Mouse (Mus musculus): Measurements from ENCODE around the gene Gm49373. TPM values are rescaled to one million over a fixed set of nuclear protein-coding genes. Genes with fewer than 3 reads are reported as not detected.

Gm49373 gene
- polyA plus RNA-seq, 1 experiment: 0.67 TPM

GRCm38 (mm10) chr9:21090972-21091706 is 18.2 kb upstream of the Gm49373 start:
- TF ChIP-seq GATA1 (IDR thresholded peaks at IDR 0.05; ENCODE audit: low read length): no peak

GRCm38 (mm10) chr9:21090537-21090936 is 17.6 kb upstream of the Gm49373 start:
- no peak for TF ChIP-seq GATA1 (IDR thresholded peaks at IDR 0.05; ENCODE audit: low read length)

- no peak for TF ChIP-seq GATA1 (IDR thresholded peaks at IDR 0.05; ENCODE audit: low read length)
These were observed 10.4 kb upstream of the Gm49373 start for GRCm38 (mm10) chr9:21083324-21083723.

GRCm38 (mm10) chr9:21081127-21081526 is 8.2 kb upstream of the Gm49373 start:
- TF ChIP-seq GATA1 (IDR thresholded peaks at IDR 0.05; ENCODE audit: low read length): no peak

DNA sequence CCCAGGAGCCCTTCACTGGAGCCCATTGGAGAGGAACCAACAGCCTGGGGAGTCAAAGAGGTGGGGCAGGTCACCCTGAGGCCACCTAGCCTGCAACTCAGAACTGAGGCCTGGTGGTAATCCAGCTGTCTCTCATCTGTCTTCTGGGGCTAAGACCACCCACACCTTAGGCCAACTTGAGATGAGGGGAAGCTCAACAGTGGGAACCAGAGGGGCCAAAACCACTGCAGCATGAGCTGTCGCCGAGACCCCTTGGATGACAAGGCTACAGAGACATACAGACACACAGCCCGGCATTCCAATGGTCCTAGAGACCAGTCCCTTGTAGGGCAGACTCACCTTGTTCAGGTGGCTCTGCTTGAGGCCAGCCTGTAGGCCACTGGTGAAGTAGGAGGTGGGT is 2.7 kb upstream of the Gm49373 start:
- TF ChIP-seq GATA1 (IDR thresholded peaks at IDR 0.05; ENCODE audit: low read length): no peak

- TF ChIP-seq GATA1 (IDR thresholded peaks at IDR 0.05; ENCODE audit: low read length): no peak
These were observed 1.3 kb upstream of the Gm49373 start for GRCm38 (mm10) chr9:21074173-21074572.

- no peak for TF ChIP-seq GATA1 (IDR thresholded peaks at IDR 0.05; ENCODE audit: low read length)
These were observed 255 bp downstream of the Gm49373 start for GRCm38 (mm10) chr9:21072641-21073040.

DNA sequence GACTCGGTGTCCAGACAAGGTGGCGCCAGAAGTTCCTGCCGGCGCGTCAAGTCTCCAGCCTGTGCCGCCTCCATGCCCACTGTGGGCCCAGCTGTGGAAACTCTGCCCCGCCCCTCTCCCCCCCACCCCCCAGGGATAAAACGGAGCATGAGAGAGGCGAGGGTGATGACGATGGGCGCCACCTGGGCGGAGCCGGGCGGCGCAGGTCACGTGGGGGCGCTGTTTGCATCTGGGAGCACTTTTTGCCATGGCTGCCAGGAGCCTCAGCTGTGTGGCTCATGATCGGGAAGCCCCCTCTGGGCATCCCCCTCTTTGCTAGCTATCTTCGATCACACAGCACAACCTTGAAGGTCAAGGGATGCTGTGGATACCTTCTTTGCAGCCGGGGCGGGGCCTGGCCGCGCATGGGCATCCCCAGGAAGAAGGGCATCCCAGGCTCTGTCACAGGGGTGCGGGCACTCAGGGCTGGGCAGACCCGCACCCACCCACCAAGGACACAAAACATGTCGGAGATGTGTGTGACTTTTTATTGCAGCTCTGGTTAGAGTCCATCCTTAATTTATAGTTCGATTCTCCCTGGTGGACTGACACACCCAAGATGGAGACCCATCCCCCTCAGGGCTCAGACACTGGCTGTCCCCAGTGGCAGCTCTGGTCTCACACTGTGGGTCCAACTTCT is 5.8 kb downstream of the Gm49373 start, which contains the start of gene Zglp1:
Gene Zglp1 (minus strand): TSS at position 88 of the 679 bp plus-strand sequence.
- no peak for TF ChIP-seq GATA1 (IDR thresholded peaks at IDR 0.05; ENCODE audit: low read length)

- no peak for TF ChIP-seq GATA1 (IDR thresholded peaks at IDR 0.05; ENCODE audit: low read length)
These were observed 10.0 kb downstream of the Gm49373 start for GRCm38 (mm10) chr9:21062928-21063327.

DNA sequence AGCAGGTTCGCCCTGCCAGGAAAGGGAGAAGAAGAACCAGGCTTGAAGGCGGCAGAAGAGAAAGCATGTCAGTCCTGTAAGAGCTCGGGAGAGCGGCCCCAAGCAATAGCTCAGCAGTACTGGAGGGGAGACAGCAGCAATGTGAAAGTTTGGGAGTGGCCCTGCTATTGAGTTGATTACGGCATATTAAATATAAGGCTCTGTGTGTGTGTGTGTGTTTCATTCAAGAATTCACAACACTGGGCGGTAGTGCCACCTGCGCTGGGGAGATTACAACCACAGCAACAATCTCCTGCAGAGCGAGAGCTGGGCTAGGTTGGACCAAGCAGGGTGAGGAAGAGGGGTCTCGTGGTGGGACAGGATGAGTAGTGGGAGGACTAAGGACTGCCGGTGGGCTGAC is 21.3 kb downstream of the Gm49373 start:
- no peak for TF ChIP-seq GATA1 (IDR thresholded peaks at IDR 0.05; ENCODE audit: low read length)

DNA sequence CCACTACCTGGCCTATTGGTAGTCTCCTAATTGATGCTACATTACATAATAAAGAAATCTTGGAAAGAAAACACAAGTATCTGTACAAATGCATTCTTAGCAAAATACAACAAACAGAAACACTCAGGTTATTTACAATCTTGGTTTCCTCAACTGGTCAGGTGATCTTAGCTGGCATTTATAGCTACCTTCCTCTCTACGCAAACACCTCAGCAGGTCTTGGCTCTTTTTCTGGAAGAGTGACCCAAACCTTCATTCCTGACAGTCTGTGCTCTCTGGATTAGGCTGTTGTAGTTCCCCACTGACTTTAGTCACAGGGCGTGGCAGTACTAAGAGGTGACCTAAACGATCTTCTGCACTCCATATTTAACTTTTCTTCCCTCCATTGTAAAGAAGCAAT is 27.7 kb downstream of the Gm49373 start:
- TF ChIP-seq GATA1 (IDR thresholded peaks at IDR 0.05; ENCODE audit: low read length): no peak

GRCm38 (mm10) chr9:21043563-21043962 is 29.3 kb downstream of the Gm49373 start:
- no peak for TF ChIP-seq GATA1 (IDR thresholded peaks at IDR 0.05; ENCODE audit: low read length)

- TF ChIP-seq GATA1 (IDR thresholded peaks at IDR 0.05; ENCODE audit: low read length): no peak
These were observed 31.6 kb downstream of the Gm49373 start for GRCm38 (mm10) chr9:21041308-21041707.

GRCm38 (mm10) chr9:21039779-21040178 is 33.1 kb downstream of the Gm49373 start:
- no peak for TF ChIP-seq GATA1 (IDR thresholded peaks at IDR 0.05; ENCODE audit: low read length)

- no peak for TF ChIP-seq GATA1 (IDR thresholded peaks at IDR 0.05; ENCODE audit: low read length)
These were observed 35.4 kb downstream of the Gm49373 start for GRCm38 (mm10) chr9:21037481-21037891.

GRCm38 (mm10) chr9:21036666-21037065 is 36.2 kb downstream of the Gm49373 start:
- TF ChIP-seq GATA1 (IDR thresholded peaks at IDR 0.05; ENCODE audit: low read length): no peak

DNA sequence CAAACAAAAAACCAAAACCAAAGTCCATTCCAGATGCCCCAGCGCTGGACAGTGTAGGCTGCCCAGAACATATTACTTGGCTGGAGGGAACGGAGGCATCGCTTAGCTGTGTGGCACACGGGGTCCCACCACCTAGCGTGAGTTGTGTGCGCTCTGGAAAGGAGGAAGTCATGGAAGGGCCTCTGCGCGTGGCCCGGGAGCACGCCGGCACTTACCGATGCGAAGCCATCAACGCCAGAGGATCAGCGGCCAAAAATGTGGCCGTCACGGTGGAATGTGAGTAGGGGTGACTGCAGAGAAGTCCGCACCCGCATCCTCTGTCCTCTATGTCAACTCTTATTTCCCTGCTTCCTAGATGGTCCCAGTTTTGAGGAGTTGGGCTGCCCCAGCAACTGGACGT is 36.7 kb downstream of the Gm49373 start:
- no peak for TF ChIP-seq GATA1 (IDR thresholded peaks at IDR 0.05; ENCODE audit: low read length)
